Mouse (Mus musculus): ENCODE results near the gene Asf1b. TPM values are rescaled to one million over a fixed set of nuclear protein-coding genes. Genes with fewer than 3 reads are reported as not detected.

Asf1b gene
- 1 to 10 TPM; 3.4 to 4.5 TPM for total RNA-seq (2021)
- long read RNA-seq, experiment 1, transcript Asf1b-201 (4 exons, 1,788 nt), result major isoform, 6 of 6 reads
- long read RNA-seq, experiment 1, partial matches to known transcripts, result 0 of 6 reads
- long read RNA-seq, experiment 1, other reads (novel, unspliced or antisense), result 0 of 6 reads
- long read RNA-seq, experiment 2, partial matches to known transcripts, result 0 of 2 reads
- long read RNA-seq, experiment 2, other reads (novel, unspliced or antisense), result 0 of 2 reads

DNA sequence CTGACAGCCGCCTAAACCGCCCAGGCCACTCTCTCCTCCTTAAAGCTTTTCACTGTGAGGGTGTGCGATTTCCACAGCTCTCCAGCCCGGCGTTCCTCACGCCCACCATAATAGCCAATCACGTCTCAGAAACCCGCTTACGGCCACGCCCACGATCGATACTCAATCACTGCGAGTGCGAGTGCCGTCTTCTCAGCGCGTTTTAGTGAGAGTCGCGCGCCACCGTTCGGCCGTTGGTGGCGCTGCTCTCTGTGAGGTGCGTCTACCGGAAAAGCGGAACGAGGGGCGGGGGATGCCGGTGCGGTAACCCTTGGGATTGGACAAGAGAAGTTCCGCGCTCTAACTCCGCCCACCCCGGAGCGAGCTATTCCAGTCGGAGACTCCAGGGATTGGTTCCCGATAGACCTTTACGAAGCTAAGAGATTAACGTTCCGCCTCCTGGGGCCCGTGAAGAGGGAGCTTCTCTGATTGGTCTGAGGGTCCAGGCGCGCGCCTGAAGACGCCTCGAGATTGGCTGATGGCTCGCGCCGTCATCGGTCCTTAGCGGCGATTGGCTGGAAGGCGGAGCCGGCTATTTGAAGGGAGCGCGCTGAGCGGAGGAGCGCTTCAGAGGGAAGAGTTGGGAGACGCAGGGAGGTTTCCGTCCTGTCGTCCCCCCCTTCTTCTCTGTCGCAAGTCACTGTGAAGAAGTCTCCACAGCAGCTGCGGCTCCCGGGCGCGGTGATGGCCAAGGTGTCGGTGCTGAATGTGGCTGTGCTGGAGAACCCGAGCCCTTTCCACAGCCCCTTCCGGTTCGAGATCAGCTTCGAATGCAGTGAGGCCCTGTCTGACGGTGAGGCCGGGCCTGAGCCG, at the start of gene Asf1b, which contains the start of gene Gm10644:
Gene Asf1b (plus strand): TSS at position 402 of the 852 bp plus-strand sequence.
Gene Gm10644 (minus strand): TSS at position 100 of the 852 bp plus-strand sequence.
- peak; percentile 98 to 99 for DNase-seq

DNA sequence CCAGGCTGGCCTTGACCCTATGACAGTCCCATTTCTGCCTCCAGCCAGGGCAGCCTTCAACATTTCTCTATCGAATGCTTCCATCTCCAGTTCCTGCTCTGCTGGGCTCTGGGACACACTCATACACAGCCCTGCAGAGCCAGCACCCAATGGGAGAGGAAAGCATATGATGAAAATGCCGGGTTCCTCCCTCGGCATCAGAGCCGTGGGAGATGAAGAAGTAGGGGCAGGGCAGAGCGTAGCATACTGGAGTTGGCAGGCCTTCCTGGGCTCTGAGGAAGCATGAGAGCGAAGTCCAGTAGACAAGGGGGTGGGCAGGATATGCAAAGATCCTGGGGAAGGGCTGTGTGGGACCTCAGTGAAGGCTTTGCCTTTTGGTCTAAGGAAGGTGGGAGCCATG, 46.7 kb upstream of the Asf1b start:
- no peak for DNase-seq

DNA sequence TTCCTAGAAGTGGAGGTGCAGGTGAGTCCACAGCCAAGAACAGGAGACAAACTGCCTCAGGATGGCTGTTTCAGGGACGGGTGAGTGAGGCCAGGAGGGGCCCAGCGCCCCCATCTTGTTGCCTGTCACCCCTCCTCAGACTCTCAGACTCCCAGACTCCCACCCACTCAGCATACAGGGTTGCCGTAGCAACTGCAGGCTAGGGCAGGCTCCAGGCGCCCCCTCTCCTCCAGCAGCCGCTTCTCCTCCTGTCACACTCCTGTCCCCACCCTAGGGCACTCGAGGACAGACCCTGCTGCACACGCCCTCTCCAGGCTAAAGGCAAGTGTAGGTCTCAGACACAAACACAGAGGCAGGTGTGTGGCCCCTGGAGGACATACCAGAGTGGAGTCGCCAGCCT, 46.0 kb upstream of the Asf1b start:
- no peak for DNase-seq

DNA sequence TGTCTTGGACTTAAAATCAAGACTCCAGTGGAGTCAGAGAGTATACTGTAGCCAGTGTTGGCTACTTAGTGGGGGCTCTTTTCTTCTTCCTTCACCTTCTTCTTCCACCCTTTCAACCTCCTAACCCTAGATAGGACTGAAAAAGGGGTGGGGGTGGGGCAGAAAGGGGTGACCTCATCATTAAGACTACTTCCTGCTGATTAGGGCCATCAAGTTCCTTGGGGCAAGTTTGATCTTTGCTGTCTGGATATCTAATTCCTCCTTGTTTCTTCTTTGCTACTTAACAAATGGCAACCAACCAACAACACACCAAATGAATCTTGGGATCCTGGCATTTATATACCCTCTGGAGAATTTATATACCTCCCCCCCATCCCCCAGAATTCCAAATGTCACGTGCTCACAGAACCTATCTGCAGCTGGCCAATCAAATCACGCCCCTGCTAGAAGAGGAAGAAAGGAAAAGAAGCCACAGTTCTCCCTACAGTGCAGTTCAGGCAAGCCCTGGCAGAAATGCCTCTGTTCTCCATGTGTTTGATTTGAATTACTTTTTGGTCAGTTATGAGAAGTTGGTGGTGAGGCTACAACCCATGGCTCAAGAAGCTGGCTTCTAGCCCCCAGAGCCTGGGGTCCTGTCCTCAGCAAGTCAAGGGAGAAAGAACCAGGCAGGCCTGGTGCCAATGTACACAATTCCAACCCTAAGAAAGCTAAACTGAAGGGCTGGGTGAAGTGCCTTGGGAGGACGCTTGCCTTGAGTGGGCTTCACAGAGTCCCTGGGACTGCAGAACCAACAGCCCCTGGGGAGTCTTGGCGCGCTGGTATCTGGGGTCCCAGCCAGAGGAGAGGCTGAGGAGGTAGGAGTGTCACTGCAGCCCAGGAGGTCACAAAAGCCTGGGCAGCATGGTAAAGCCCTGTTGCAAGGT, 43.2 kb upstream of the Asf1b start:
- no peak for DNase-seq

DNA sequence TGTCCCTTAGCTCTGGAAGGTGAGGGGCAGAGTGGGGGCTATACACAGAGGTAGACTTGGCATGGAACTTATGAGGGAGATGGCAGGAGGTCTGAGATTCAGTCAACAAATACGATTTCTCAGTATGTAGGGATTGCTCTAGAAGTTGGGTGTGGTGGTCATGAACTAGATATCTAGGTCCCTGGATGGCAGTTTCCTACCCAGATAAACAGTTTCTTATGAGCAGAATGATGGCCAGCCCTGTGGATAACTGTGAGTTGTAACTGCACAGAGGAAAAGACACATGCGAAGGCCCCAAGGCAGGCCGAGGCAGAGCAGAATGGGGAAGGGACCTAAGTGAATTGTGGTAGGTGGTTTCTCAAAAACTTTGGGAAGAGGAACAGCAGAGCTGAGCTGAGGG, 41.1 kb upstream of the Asf1b start:
- no peak for DNase-seq

DNA sequence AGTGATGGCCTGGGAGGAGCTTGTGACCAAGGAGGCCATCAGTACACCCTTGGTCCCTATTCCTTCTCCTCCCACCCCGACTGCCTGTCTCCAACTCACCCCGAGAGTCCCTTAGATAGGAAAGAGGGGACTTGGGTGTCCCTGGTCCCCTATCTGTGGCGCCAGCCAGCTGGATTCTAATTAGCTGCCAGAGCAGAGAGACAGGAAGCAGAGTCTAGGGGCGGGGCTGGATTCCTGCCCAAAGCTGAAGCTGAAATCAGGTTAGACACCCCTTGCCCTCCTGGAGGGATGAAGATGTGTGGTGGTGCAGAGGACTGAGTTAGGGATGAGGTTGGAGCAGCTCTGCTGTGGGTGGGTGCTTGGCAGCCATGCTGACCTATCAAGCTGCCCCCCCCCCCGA, 40.4 kb upstream of the Asf1b start:
- peak in 1 of 2 experiments; percentile 46 for DNase-seq

DNA sequence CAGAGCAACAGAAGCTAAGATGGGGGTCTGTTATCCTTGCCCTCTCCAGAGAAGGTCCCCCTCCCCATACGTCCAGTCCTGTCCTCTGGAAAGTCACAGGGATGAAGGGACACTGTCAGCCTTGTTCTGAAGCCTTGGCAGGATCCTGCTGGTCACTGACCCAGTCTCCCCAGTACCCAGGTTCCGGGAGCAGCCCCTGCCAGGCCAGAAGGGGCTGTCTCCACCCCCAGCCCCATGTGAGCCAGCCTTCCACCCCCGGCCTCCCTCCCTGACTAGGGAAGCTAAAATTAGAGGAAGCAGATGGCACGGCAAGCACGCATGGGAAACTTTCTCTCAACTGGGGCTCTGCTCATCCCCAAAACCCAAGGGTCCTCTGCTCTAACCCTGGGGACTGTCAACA, 39.3 kb upstream of the Asf1b start:
- no peak for DNase-seq

DNA sequence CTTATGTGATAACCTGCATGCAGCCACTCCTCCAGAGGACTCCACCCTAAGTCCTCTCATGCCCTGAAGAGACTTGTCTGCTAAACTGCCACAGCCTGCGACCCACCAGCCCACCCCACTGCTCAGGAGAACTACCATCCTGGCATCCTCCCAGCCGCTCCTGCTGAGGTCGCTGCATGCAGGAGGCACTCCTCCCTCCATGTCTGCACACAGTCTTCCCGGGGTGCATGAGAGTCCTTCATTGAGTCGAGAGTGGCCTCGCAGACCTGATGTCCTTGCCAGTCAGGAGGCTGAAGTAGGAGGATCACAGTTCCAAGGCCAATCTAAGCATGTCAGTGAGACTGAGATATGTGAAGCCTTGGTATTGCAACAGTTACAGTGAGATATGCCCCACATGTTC, 37.7 kb upstream of the Asf1b start:
- DNase-seq, result peak; percentile 65 to 67

DNA sequence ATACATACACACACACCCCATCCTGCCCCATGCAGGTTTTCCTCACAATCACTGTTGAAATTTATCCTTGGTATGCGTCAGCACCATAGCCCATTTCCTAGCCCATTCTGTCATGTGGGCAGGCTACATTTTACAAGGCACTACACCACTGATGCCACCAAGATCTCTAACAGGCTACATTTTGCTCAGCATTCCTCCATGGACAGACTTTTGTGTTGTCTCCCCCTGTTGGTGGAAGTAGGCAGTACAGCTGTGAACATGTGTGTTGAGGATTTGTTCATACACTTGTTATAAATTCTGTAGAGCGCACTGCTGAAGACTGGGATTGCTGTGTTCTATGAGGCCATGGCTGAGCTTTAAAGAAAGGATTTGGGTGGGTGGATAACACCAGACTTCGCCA, 33.7 kb upstream of the Asf1b start:
- DNase-seq, result peak; percentile 81 to 84

DNA sequence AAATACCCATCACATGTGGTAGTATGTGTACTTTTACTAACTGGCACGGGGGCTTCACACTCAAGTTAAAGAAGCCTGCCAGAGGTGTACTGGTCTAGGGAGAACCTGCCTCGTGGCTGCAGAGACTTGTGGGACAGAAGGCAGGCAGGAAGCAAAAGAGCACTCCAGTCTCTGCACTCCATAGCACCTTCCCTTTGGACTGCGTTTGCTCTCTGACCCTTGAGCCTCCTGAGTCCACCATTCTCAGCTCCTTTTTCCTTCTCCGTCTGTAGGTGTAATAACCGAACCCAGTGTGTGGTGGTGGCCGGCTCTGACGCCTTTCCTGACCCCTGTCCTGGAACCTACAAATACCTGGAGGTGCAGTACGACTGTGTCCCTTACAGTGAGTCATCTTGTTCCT, 32.6 kb upstream of the Asf1b start:
- DNase-seq, result no peak

DNA sequence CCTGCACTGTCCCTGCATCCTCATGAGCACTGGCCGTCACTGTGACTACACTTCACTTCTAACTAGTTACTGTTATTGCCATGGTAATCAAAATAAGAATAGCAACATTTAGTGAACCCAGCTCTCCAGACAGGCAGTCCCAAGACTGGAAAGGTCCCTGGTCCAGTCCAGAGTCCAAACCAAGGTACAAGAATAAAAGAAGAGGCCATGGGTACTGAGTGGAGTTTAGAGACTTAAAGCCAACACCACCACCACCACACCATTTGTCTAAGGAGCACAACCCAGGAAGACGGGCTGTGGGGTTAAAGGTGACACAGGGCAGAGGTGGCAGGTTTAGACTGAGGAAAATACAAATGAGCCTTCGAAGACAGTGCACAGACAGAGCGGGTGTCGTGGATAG, 30.7 kb upstream of the Asf1b start:
- no peak for DNase-seq

DNA sequence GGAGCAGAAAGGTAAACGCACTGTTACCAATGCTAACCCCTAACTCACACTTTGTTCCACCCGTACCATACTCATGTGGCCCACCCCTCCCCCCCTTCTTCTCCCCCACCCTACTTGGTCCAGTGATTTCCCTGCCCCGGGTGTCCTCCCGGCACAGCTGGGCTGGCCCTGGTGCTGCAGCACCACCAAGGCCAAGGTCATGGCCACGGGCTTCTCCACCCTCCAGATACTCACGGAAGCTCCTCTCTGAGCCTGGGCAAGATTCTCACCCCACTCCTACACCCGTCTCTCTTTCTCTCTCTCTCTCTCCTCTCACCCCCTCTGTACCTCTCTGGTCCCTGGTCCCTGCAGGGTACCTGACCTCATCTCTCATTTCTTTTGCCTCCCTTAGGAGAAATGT, 29.0 kb upstream of the Asf1b start:
- DNase-seq, result peak; percentile 85 to 88

DNA sequence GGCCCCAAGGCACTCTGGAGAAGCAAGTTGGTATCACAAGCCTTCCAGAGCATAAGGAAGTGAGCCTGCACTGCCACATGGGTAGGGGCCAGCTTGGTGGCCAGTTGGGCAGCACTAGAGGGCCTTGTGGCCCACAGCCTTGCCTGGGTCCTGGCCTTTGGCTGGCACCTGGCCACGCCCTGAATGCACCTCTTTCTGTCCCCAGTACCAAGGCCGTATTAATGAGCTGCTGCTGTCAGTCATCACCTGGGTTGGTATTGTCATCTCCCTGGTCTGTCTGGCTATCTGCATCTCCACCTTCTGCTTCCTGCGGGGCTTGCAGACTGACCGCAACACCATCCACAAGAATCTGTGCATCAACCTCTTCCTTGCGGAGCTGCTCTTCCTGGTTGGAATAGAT, 21.1 kb upstream of the Asf1b start:
- no peak for DNase-seq

DNA sequence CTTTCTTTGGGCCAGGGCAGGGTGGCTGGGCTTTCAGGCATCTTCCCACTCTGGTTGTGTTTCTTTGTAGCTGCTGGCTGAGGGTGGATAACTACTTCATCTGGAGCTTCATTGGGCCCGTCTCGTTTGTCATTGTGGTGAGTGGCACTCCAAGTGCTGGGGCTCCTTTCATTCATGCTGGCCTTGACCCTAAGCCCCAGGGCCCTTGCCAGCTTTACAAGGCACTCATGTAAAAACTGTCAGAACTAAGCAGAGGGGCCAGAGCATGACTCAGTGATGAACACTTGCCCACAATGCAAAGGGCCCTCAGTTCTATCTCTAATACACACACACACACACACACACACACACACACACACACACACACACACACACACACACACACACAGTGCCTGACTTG, 20.3 kb upstream of the Asf1b start:
- peak; percentile 52 to 63 for DNase-seq

DNA sequence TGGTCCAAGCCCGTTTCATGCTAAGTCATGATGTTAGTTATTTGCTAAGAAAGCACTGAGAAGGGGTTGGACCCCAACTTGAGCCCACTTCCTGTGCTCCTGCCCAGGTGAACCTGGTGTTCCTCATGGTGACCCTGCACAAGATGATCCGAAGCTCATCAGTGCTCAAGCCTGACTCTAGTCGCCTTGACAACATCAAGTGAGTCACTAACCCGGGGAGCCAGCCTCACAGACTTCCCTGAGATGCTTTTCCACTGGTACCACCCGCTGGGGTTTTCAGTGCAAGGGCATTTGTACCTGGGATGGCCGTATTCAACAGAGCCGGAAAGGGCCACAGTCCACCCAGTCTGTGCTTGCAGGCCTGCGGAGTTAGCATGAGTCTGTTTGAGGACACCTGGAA, 19.9 kb upstream of the Asf1b start:
- no peak for DNase-seq

DNA sequence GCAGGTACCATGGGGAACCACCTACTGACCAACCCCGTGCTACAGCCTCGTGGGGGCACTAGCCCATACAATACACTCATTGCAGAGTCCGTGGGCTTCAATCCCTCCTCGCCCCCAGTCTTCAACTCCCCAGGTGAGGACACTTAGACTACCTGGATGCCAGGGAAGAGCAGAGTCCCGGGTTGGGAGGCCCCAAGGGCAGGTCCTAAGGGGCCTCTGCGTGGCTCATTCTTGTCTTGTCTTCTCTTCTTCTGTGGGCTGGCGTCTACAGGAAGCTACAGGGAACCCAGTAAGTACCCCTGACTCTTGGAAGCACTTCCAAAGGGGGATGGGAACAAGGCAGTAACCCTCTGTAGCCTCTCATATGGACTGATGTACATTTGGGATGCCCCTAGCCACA, 17.7 kb upstream of the Asf1b start:
- DNase-seq, result no peak

DNA sequence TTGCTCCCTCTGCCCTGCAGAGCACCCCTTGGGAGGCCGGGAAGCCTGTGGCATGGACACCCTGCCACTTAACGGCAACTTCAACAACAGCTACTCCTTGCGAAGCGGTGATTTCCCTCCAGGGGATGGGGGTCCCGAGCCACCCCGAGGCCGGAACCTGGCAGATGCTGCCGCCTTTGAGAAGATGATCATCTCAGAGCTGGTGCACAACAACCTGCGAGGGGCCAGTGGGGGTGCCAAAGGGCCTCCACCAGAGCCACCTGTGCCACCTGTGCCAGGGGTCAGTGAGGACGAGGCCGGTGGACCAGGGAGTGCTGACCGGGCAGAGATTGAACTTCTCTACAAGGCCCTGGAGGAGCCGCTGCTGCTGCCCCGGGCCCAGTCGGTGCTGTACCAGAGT, 17.0 kb upstream of the Asf1b start:
- DNase-seq, result no peak

DNA sequence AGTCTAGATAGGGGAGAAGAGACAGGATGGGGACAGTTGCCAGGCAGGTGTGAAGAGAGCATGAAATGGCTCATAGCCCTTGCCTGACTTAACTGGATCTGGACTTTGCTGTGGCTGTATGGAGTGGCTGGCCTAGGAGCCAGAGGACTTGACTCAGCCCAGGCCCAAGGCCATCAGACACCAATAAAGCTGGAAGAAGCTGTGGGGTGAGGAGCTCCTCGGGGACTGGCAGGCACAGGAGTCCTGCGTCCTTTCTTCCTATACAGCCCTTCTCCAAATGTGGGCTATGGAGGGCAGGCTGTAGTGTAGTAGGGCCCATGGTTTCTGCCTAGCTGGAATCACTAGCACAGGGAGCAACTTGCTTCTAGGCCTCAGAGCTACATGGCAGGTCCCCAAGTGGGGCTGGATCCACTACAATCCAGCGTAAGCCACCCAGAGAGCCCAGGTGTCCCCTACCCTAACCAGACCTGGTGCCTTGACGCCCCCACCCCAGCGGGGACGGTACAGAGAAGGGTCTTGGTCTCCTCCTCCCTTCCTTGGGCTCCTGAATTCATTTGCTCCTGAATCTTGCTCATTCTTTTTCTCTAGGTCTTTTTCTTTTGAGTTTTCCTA, 14.1 kb upstream of the Asf1b start:
- peak; percentile 51 to 69 for DNase-seq

DNA sequence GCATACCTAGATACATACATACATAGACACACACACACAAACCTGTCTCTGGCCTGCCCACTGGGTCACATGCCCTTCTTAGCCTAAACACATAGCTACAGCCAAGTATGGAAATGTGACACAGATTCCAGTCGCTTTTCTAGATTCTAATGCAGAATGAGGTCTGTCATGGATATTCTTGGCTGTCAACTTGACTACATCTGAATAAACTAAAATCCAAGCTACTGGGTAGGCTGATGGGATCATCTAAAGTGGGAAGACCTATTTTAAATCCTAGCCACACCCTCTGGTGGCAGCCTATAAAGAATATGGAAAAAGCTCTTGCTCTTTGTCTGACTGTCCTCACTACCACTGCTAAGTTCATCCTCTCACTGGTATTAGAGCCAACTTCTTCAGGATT, 12.9 kb upstream of the Asf1b start:
- no peak for DNase-seq

DNA sequence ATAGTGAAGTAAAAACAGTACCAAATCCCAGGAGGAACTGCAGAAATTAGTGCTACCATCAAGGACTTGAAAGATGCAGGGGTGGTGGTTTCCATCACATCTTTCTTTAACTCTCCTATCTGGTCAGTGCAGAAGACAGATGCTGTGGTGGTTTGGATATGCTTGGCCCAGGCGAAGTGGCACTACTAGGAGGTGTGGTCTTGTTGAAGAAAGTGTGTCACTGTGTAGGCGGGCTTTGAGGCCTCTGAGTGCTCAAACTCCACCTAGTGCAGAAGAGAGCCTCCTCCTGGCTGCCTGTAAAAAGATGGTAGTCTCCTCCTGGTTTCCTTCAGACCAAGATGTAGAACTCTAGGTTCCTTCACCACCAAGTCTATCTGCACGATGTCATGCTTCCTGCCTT, 9.8 kb upstream of the Asf1b start:
- DNase-seq, result no peak

DNA sequence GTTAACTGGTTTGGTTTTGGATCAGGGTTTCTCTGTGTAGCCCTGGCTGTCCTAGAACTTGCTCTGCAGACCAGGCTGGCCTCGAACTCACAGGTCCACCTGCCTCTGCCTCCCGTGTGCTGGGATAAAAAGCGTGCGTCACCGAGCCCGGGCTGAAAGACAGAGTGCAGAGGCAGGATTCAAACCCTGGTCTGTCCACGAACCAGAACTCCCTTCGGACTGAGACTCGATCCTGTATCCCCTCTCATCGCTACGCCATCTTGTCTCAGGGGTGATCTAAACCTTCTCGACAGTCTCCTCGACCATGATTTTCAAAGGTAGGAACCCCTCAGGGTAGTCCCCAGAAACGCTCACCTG, 580 bp upstream of the Asf1b start:
- DNase-seq, result no peak

DNA sequence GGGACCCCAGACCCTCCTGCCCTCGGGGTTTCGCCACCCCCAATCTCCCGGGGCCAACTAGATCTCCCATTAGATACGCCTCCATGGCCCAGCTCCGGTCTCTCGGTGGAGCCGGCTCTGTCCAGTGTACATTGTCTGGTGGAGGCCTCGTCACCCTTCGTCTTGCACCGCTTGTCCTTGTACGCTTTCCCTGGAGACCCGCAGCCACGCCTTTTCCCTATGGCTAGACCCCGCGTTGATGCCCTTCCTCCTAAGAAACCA, 581 bp downstream of the Asf1b start:
- DNase-seq, result no peak

DNA sequence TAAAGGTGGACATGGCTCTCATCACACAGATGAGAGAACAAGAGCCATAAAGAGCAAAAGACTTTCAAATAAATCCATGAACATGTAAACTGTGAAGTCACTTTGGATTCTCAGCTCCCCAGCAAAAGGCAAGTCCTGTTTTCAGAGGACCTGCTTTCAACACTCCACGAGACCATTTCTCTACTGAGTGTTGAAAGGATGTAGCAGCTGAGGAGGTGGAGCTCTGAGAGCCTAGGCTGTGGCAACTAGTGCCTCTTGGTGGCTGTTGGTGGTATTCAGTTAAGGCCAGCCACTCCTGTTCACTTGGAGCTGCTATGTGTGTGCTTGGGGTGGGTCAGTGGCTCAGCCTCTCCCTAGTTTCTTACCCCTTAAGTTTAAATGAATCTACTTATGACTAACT, 1.5 kb downstream of the Asf1b start:
- DNase-seq, result no peak

Measured in adrenal gland, postnatal 36 days (tissue).